Mouse (Mus musculus) natural killer cell, adult 2 months (primary cell): ENCODE results near the gene Cln5.

Source experiments
- DNase-seq, 2 experiments: peaks; one replicate each; pipeline ENCODE4 v3.0.0; 2022; ENCODE audit warnings: low spot score in 2 of 2

Gene Cln5

GRCm38 (mm10) chr14:103069864-103070611 lies at the start of gene Cln5:
Gene Cln5 (plus strand): TSS chr14:103070216.
- DNase-seq: peak; percentile 91 to 94

- DNase-seq: no peak
These were observed 40.8 kb upstream of the Cln5 start for GRCm38 (mm10) chr14:103029203-103029602.

GRCm38 (mm10) chr14:103033271-103033823 lies 36.7 kb upstream of the Cln5 start:
- peak; percentile 77 to 82 for DNase-seq

GRCm38 (mm10) chr14:103034076-103034475 lies 35.9 kb upstream of the Cln5 start:
- DNase-seq: peak in 1 of 2 experiments; percentile 29

GRCm38 (mm10) chr14:103037016-103037415 lies 33.0 kb upstream of the Cln5 start:
- DNase-seq: peak in 1 of 2 experiments; percentile 61

- no peak for DNase-seq
These were observed 23.3 kb upstream of the Cln5 start, which contains the start of gene Acod1 for GRCm38 (mm10) chr14:103046677-103047076. Gene Acod1 (plus strand): TSS chr14:103046977.

- peak; percentile 72 to 85 for DNase-seq
These were observed 21.5 kb upstream of the Cln5 start for GRCm38 (mm10) chr14:103048292-103049086.

- peak; percentile 86 to 91 for DNase-seq
These were observed 18.8 kb upstream of the Cln5 start for GRCm38 (mm10) chr14:103051159-103051769.

GRCm38 (mm10) chr14:103054731-103055130 lies 15.3 kb upstream of the Cln5 start:
- DNase-seq: no peak

GRCm38 (mm10) chr14:103056601-103057000 lies 13.4 kb upstream of the Cln5 start:
- DNase-seq: no peak

- no peak for DNase-seq
These were observed 11.0 kb upstream of the Cln5 start for GRCm38 (mm10) chr14:103058998-103059397.

GRCm38 (mm10) chr14:103059495-103059894 lies 10.5 kb upstream of the Cln5 start:
- no peak for DNase-seq

- peak; percentile 66 to 75 for DNase-seq
These were observed 4.5 kb upstream of the Cln5 start for GRCm38 (mm10) chr14:103065294-103066167.

GRCm38 (mm10) chr14:103069465-103069863 lies 552 bp upstream of the Cln5 start:
- no peak for DNase-seq

- DNase-seq: peak in 1 of 2 experiments; percentile 37
These were observed 774 bp downstream of the Cln5 start for GRCm38 (mm10) chr14:103070790-103071189.

GRCm38 (mm10) chr14:103071471-103071870 lies 1.5 kb downstream of the Cln5 start:
- no peak for DNase-seq

- no peak for DNase-seq
These were observed 2.7 kb downstream of the Cln5 start for GRCm38 (mm10) chr14:103072731-103073130.

- no peak for DNase-seq
These were observed 3.8 kb downstream of the Cln5 start for GRCm38 (mm10) chr14:103073825-103074224.

- no peak for DNase-seq
These were observed 5.2 kb downstream of the Cln5 start for GRCm38 (mm10) chr14:103075166-103075565.

GRCm38 (mm10) chr14:103077272-103078005 lies 7.4 kb downstream of the Cln5 start:
- DNase-seq: no peak
